Mouse (Mus musculus) embryonic fibroblast, embryonic 13.5 days (primary cell): Measurements from ENCODE around the gene Olfr976.

Experiments
- CTCF ChIP-seq: IDR thresholded peaks from 2 replicates; pipeline ENCODE4 v1.5.1; 2011; ENCODE audit warnings: mild to moderate bottlenecking, control low read depth, low read length, moderate library complexity, borderline replicate concordance; ENCODE audit not compliant: insufficient read depth
- POLR2A ChIP-seq: IDR thresholded peaks from 2 replicates; pipeline ENCODE4 v1.6.1; 2011; ENCODE audit warnings: low read depth, mild to moderate bottlenecking, control low read depth, low read length, moderate library complexity

DNA sequence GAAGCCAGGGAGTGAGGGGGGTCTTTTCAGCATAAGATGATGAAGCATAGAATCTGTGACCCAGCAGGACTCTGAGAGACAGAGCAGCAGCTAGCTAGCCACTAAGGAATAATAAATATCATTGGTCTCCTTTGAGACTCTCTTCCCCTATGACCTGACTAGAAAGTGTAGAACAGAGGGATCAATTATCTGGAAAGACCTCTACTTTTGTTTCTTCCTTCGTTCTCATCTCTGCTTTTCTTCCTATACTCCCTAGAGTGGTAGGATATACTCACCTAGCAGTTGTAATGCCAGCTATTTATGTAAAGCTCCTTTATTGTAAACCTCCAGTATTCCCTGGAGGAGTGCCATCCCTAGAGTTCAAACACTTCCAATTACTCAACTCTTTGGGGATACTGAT is 9.0 kb downstream of the Olfr976 start, which contains the start of gene Olfr975:
- TF ChIP-seq CTCF (no peak), POLR2A (no peak)
